Mouse (Mus musculus): ENCODE data around the gene Cdkal1.

GRCm38 (mm10) chr13:29786984-29787383 is 68.5 kb downstream of the Cdkal1 start:
- TF ChIP-seq GATA1 (IDR thresholded peaks at IDR 0.05; ENCODE audit: borderline replicate concordance, low read length), result no peak
- no peak for TF ChIP-seq FLI1 (IDR thresholded peaks at IDR 0.05; ENCODE audit: low read length)

All from megakaryocyte, embryonic 14.5 days (primary cell).